Mouse (Mus musculus) thymus, postnatal 0 days (tissue): ENCODE results near the gene Prg2. TPM values are rescaled to one million over a fixed set of nuclear protein-coding genes. Genes with fewer than 3 reads are reported as not detected.

Experiments used
- DNase-seq: peaks from one replicate; pipeline ENCODE4 v3.0.0-alpha.2; 2015; ENCODE audit warnings: low spot score
- polyA plus RNA-seq: library from polyadenylated mRNA; unstranded; fragments of >200 nt; fragmentation: Nextera tagmentation; extraction: Ambion mirVana; gene quantifications from 2 replicates; pipeline ENCODE4 v1.2.1, GENCODE M21; 2015

Prg2 gene
- 3.0 and 4.2 TPM in 2 replicates for polyA plus RNA-seq

- DNase-seq, result no peak
Observed at GRCm38 (mm10) chr2:84980188-84980587, at the start of gene Prg2. TSS of gene Prg2 (plus strand) at chr2:84980461.

- DNase-seq, result no peak
Observed at GRCm38 (mm10) chr2:84933992-84934648, 46.1 kb upstream of the Prg2 start.

GRCm38 (mm10) chr2:84934649-84935007 is 45.6 kb upstream of the Prg2 start:
- no peak for DNase-seq

GRCm38 (mm10) chr2:84935065-84935464 is 45.2 kb upstream of the Prg2 start:
- DNase-seq, result no peak

- peak; percentile 64 for DNase-seq
Observed at GRCm38 (mm10) chr2:84936474-84937429, 43.5 kb upstream of the Prg2 start, which contains the start of gene Slc43a3. TSS of gene Slc43a3 (plus strand) at chr2:84936579.

- no peak for DNase-seq
Observed at GRCm38 (mm10) chr2:84937491-84938150, 42.6 kb upstream of the Prg2 start.

GRCm38 (mm10) chr2:84938249-84938946 is 41.9 kb upstream of the Prg2 start:
- no peak for DNase-seq

- DNase-seq, result no peak
Observed at GRCm38 (mm10) chr2:84939306-84939705, 41.0 kb upstream of the Prg2 start.

GRCm38 (mm10) chr2:84939711-84940110 is 40.5 kb upstream of the Prg2 start:
- no peak for DNase-seq

GRCm38 (mm10) chr2:84941332-84941731 is 38.9 kb upstream of the Prg2 start:
- no peak for DNase-seq

- DNase-seq, result no peak
Observed at GRCm38 (mm10) chr2:84941795-84942194, 38.5 kb upstream of the Prg2 start.

- DNase-seq, result no peak
Observed at GRCm38 (mm10) chr2:84947154-84947771, 33.0 kb upstream of the Prg2 start.

GRCm38 (mm10) chr2:84948252-84948651 is 32.0 kb upstream of the Prg2 start:
- no peak for DNase-seq

GRCm38 (mm10) chr2:84948721-84949120 is 31.5 kb upstream of the Prg2 start:
- DNase-seq, result no peak

- DNase-seq, result no peak
Observed at GRCm38 (mm10) chr2:84951027-84951426, 29.2 kb upstream of the Prg2 start.

GRCm38 (mm10) chr2:84952251-84952650 is 28.0 kb upstream of the Prg2 start:
- DNase-seq, result no peak

GRCm38 (mm10) chr2:84952693-84953092 is 27.6 kb upstream of the Prg2 start:
- DNase-seq, result no peak

- no peak for DNase-seq
Observed at GRCm38 (mm10) chr2:84955435-84955834, 24.8 kb upstream of the Prg2 start.

- DNase-seq, result peak; percentile 67
Observed at GRCm38 (mm10) chr2:84956274-84956673, 24.0 kb upstream of the Prg2 start.

- DNase-seq, result no peak
Observed at GRCm38 (mm10) chr2:84958588-84959264, 21.5 kb upstream of the Prg2 start.
